Mouse (Mus musculus) limb, embryonic 13.5 days (tissue): ENCODE results near the gene Grm4. TPM values are rescaled to one million over a fixed set of nuclear protein-coding genes. Genes with fewer than 3 reads are reported as not detected.

Source experiments
- ATAC-seq: fragments of 200-750 bp; cut with Nextera tagmentation; 2 replicates; pipeline ENCODE4 v1.8.0; 2017; ENCODE audit warnings: low read depth, moderate number of reproducible peaks, moderate TSS enrichment; ENCODE audit not compliant: low FRiP score
- H3K27ac ChIP-seq: fragments of 300-500 bp; sonication (generic); 2 replicates; pipeline ENCODE4 v1.5.1; 2015; ENCODE audit warnings: inconsistent platforms, mild to moderate bottlenecking, moderate library complexity
- H3K27me3 ChIP-seq: fragments of 300-500 bp; sonication (generic); 2 replicates; pipeline ENCODE4 v1.6.1; 2015; ENCODE audit warnings: mild to moderate bottlenecking, inconsistent platforms
- H3K36me3 ChIP-seq: fragments of 300-500 bp; sonication (generic); 2 replicates; pipeline ENCODE4 v1.6.1; 2015; ENCODE audit warnings: inconsistent platforms, mild to moderate bottlenecking, moderate library complexity
- H3K4me1 ChIP-seq: fragments of 300-500 bp; sonication (generic); 2 replicates; pipeline ENCODE4 v1.6.1; 2015; ENCODE audit warnings: inconsistent platforms
- H3K4me2 ChIP-seq: fragments of 300-500 bp; sonication (generic); replicated peaks from 2 replicates; pipeline ENCODE4 v1.6.1; 2015; ENCODE audit warnings: inconsistent platforms, mild to moderate bottlenecking, moderate library complexity
- H3K4me3 ChIP-seq: fragments of 300-500 bp; sonication (generic); 2 replicates; pipeline ENCODE4 v1.5.1; 2015; ENCODE audit warnings: moderate library complexity, mild to moderate bottlenecking, inconsistent platforms
- H3K9ac ChIP-seq: fragments of 300-500 bp; sonication (generic); 2 replicates; pipeline ENCODE4 v1.6.1; 2015; ENCODE audit warnings: mild to moderate bottlenecking, inconsistent platforms
- H3K9me3 ChIP-seq: fragments of 300-500 bp; sonication (generic); 2 replicates; pipeline ENCODE4 v1.6.1; 2016; ENCODE audit warnings: inconsistent platforms
- WGBS: fragments of 180-500 bp; shearing (Covaris S2); methylation state at CpG from one replicate; pipeline ENCODE4 v1.1.7; 2015; 5-methylcytosine and 5-hydroxymethylcytosine counted together
- polyA plus RNA-seq: library from polyadenylated mRNA; unstranded; fragments of >200 nt; fragmentation: Nextera tagmentation; extraction: Ambion mirVana; gene quantifications from 2 replicates; pipeline ENCODE4 v1.2.1, GENCODE M21; 2015

Grm4 gene
- polyA plus RNA-seq, 1 experiment from 2014 or later: 0.34 TPM

- peaks cover 4% of the 10 kb centered on the region for H3K4me1 ChIP-seq
- no peak overlapping the region for H3K4me2 ChIP-seq
- peaks cover 90% of the 10 kb centered on the region for H3K27me3 ChIP-seq
- H3K4me3 ChIP-seq: no peak overlapping the region
- H3K27ac ChIP-seq: no peak overlapping the region
- no peaks in the 10 kb centered on the region for H3K9me3 ChIP-seq
- no peaks in the 10 kb centered on the region for H3K36me3 ChIP-seq
- 46% methylated on average over 15 of the region's 15 CpGs for WGBS
- ATAC-seq: no peak
- H3K9ac ChIP-seq: no peak overlapping the region
Observed at GRCm38 (mm10) chr17:27518700-27519595, 2.3 kb downstream of the Grm4 start.

- no peak overlapping the region for H3K4me2 ChIP-seq
- WGBS: 31% methylated on average over 9 of the region's 9 CpGs
- no peak overlapping the region for H3K9ac ChIP-seq
- peaks cover 96% of the 10 kb centered on the region for H3K27me3 ChIP-seq
- H3K4me1 ChIP-seq: peaks cover 10% of the 10 kb centered on the region
- H3K9me3 ChIP-seq: no peaks in the 10 kb centered on the region
- H3K36me3 ChIP-seq: no peaks in the 10 kb centered on the region
- no peak overlapping the region for H3K4me3 ChIP-seq
- ATAC-seq: no peak
- H3K27ac ChIP-seq: no peak overlapping the region
Observed at GRCm38 (mm10) chr17:27518296-27518695, 2.9 kb downstream of the Grm4 start.

- Histone ChIP-seq H3K36me3 (no peaks in the 10 kb centered on the region), H3K27ac (no peak overlapping the region), H3K9me3 (no peaks in the 10 kb centered on the region), H3K4me1 (peaks cover 20% of the 10 kb centered on the region), H3K4me3 (peak overlapping the region; percentile 63), H3K27me3 (peaks cover 99% of the 10 kb centered on the region), H3K9ac (no peak overlapping the region), H3K4me2 (peak overlapping the region; percentile 99)
- 30% methylated on average over 27 of the region's 27 CpGs for WGBS
- 0 out of 2 replicates have a peak, but pooled peaks have one; percentile 8 for ATAC-seq
Observed at GRCm38 (mm10) chr17:27513916-27514762, 7.1 kb downstream of the Grm4 start.

GRCm38 (mm10) chr17:27513279-27513915 lies 7.8 kb downstream of the Grm4 start:
- Histone ChIP-seq H3K27ac (no peak overlapping the region), H3K9me3 (no peaks in the 10 kb centered on the region), H3K4me1 (peaks cover 20% of the 10 kb centered on the region), H3K36me3 (no peaks in the 10 kb centered on the region), H3K4me2 (peak overlapping the region; percentile 99), H3K27me3 (peaks cover 97% of the 10 kb centered on the region), H3K4me3 (peak overlapping the region; percentile 63), H3K9ac (peak overlapping the region; percentile 63)
- WGBS: 2% methylated on average over 63 of the region's 66 CpGs
- ATAC-seq: no peak

GRCm38 (mm10) chr17:27512619-27513161 lies 8.5 kb downstream of the Grm4 start:
- under 1% methylated on average over 68 of the region's 78 CpGs for WGBS
- H3K4me2 ChIP-seq: peak overlapping the region; percentile 99

GRCm38 (mm10) chr17:27511865-27512618 lies 9.2 kb downstream of the Grm4 start:
- WGBS: under 1% methylated on average over 52 of the region's 64 CpGs
- Histone ChIP-seq H3K27ac (no peak overlapping the region), H3K4me2 (peak overlapping the region; percentile 99), H3K36me3 (no peaks in the 10 kb centered on the region), H3K9me3 (no peaks in the 10 kb centered on the region), H3K27me3 (peaks cover 91% of the 10 kb centered on the region), H3K4me1 (peaks cover 20% of the 10 kb centered on the region), H3K4me3 (peak overlapping the region; percentile 63), H3K9ac (peak overlapping the region; percentile 63)
- 0 out of 2 replicates have a peak, but pooled peaks have one; percentile 11 for ATAC-seq

More at GRCm38 (mm10) chr17:27512619-27513161, 8.5 kb downstream of the Grm4 start:
- no peak overlapping the region for H3K27ac ChIP-seq
- no peaks in the 10 kb centered on the region for H3K9me3 ChIP-seq
- H3K9ac ChIP-seq: peak overlapping the region; percentile 63
- ATAC-seq: no peak
- H3K4me3 ChIP-seq: peak overlapping the region; percentile 63
- no peaks in the 10 kb centered on the region for H3K36me3 ChIP-seq
- H3K27me3 ChIP-seq: peaks cover 97% of the 10 kb centered on the region
- H3K4me1 ChIP-seq: peaks cover 20% of the 10 kb centered on the region

- peaks cover 86% of the 10 kb centered on the region for H3K27me3 ChIP-seq
- H3K4me1 ChIP-seq: peaks cover 22% of the 10 kb centered on the region
- H3K4me2 ChIP-seq: peak overlapping the region; percentile 99
- 95% methylated on average over 7 of the region's 7 CpGs for WGBS
- no peak for ATAC-seq
- H3K27ac ChIP-seq: no peak overlapping the region
- peak overlapping the region; percentile 63; the same call in 1 of the 2 replicates for H3K4me3 ChIP-seq
- H3K9me3 ChIP-seq: no peaks in the 10 kb centered on the region
- no peak overlapping the region for H3K9ac ChIP-seq
- no peaks in the 10 kb centered on the region for H3K36me3 ChIP-seq
Observed at GRCm38 (mm10) chr17:27511125-27511735, 10.0 kb downstream of the Grm4 start.

- no peak overlapping the region for H3K9ac ChIP-seq
- H3K36me3 ChIP-seq: no peaks in the 10 kb centered on the region
- no peak for ATAC-seq
- WGBS: 41% methylated on average over 9 of the region's 9 CpGs
- no peak overlapping the region for H3K4me2 ChIP-seq
- H3K4me3 ChIP-seq: no peak overlapping the region
- no peaks in the 10 kb centered on the region for H3K9me3 ChIP-seq
- H3K4me1 ChIP-seq: peaks cover 30% of the 10 kb centered on the region
- peaks cover 80% of the 10 kb centered on the region for H3K27me3 ChIP-seq
- no peak overlapping the region for H3K27ac ChIP-seq
Observed at GRCm38 (mm10) chr17:27510258-27511124, 10.7 kb downstream of the Grm4 start.

GRCm38 (mm10) chr17:27509056-27509455 lies 12.1 kb downstream of the Grm4 start:
- 79% methylated on average over 5 of the region's 5 CpGs for WGBS
- no peak for ATAC-seq
- peaks cover 39% of the 10 kb centered on the region for H3K4me1 ChIP-seq

GRCm38 (mm10) chr17:27508513-27508912 lies 12.7 kb downstream of the Grm4 start:
- Histone ChIP-seq H3K9ac (no peak overlapping the region), H3K9me3 (no peaks in the 10 kb centered on the region), H3K27ac (no peak overlapping the region), H3K4me1 (peaks cover 35% of the 10 kb centered on the region), H3K36me3 (no peaks in the 10 kb centered on the region), H3K27me3 (peaks cover 69% of the 10 kb centered on the region), H3K4me2 (no peak overlapping the region), H3K4me3 (no peak overlapping the region)
- ATAC-seq: no peak
- WGBS: 75% methylated on average over 5 of the region's 5 CpGs

More at GRCm38 (mm10) chr17:27509056-27509455, 12.1 kb downstream of the Grm4 start:
- H3K36me3 ChIP-seq: no peaks in the 10 kb centered on the region
- no peak overlapping the region for H3K4me2 ChIP-seq
- H3K27me3 ChIP-seq: peaks cover 69% of the 10 kb centered on the region
- no peak overlapping the region for H3K27ac ChIP-seq
- no peak overlapping the region for H3K4me3 ChIP-seq
- H3K9me3 ChIP-seq: no peaks in the 10 kb centered on the region
- no peak overlapping the region for H3K9ac ChIP-seq
